Mouse (Mus musculus) heart, adult 2 months (tissue): Measurements from ENCODE around the gene BC005537. TPM values are rescaled to one million over a fixed set of nuclear protein-coding genes. Genes with fewer than 3 reads are reported as not detected.

Experiments used
- DNase-seq, 2 experiments: peaks; one replicate each; pipeline ENCODE4 v3.0.0; 2021
- H3K27ac ChIP-seq: fragments of 200-600 bp; 2 replicates; pipeline ENCODE4 v1.8.1; 2022
- H3K27me3 ChIP-seq: fragments of 200-500 bp; 2 replicates; pipeline ENCODE4 v1.6.1; 2012; ENCODE audit warnings: mild to moderate bottlenecking, low read length, inconsistent platforms, mixed read lengths; ENCODE audit not compliant: control insufficient read depth, insufficient read depth
- H3K36me3 ChIP-seq: fragments of 200-500 bp; 2 replicates; pipeline ENCODE4 v1.6.1; 2012; ENCODE audit warnings: low read length, inconsistent platforms; ENCODE audit not compliant: control insufficient read depth, insufficient read depth
- H3K4me1 ChIP-seq: fragments of 200-500 bp; 2 replicates; pipeline ENCODE4 v1.6.1; 2011; ENCODE audit warnings: low read length; ENCODE audit not compliant: control insufficient read depth, insufficient read depth
- H3K4me3 ChIP-seq: fragments of 200-600 bp; 2 replicates; pipeline ENCODE4 v1.8.1; 2022
- H3K79me2 ChIP-seq: fragments of 200-500 bp; replicated peaks from 2 replicates; pipeline ENCODE4 v1.6.1; 2012; ENCODE audit warnings: mild to moderate bottlenecking, inconsistent platforms, low read length, moderate library complexity, mixed read lengths; ENCODE audit not compliant: control insufficient read depth, insufficient read depth
- H3K9ac ChIP-seq: fragments of 200-500 bp; 2 replicates; pipeline ENCODE4 v1.6.1; 2012; ENCODE audit warnings: low read depth, mild to moderate bottlenecking, control low read depth, inconsistent platforms, low read length, mixed read lengths
- CTCF ChIP-seq: fragments of 200-600 bp; IDR thresholded peaks from 2 replicates; pipeline ENCODE4 v1.8.1; 2022; ENCODE audit warnings: antibody characterized with exemption, mild to moderate bottlenecking, moderate library complexity
- EP300 ChIP-seq: fragments of 200-500 bp; IDR thresholded peaks from 2 replicates; pipeline ENCODE4 v1.6.1; 2011; ENCODE audit warnings: low read depth, low read length, control low read depth; ENCODE audit not compliant: insufficient read depth
- POLR2A ChIP-seq: fragments of 200-500 bp; IDR thresholded peaks from 2 replicates; pipeline ENCODE4 v1.6.1; 2011; ENCODE audit warnings: mild to moderate bottlenecking, low read depth, low read length, control low read depth; ENCODE audit not compliant: insufficient read depth
- WGBS: fragments of 180-500 bp; shearing (Covaris S2); methylation state at CpG from one replicate; pipeline ENCODE4 v1.1.7; 2018; 5-methylcytosine and 5-hydroxymethylcytosine counted together
- intact Hi-C: fragments of 180-260 bp; cut with DNase I; formaldehyde crosslinking; loops from one replicate; pipeline ENCODE4 v1.15.1; 2025
- polyA plus RNA-seq: library from polyadenylated mRNA; depleted of rRNA; stranded (reverse); fragments of >200 nt; gene quantifications from 2 replicates; pipeline ENCODE4 v1.2.3, GENCODE M21; 2012
- total RNA-seq, 2 experiments: library from RNA; stranded (reverse); gene quantifications; 2 replicates each; pipeline ENCODE4 v1.2.3; 2021

BC005537 gene
- total and polyA plus RNA-seq, 3 experiments = 30.7 to 126 (median 111) TPM

GRCm38 (mm10) chr13:24803196-24803595 lies 1.7 kb downstream of the BC005537 start:
- no peak overlapping the region for H3K27ac ChIP-seq
- intact Hi-C loops = no loop called here
- H3K4me3 ChIP-seq = peak overlapping the region; percentile 77
- peaks cover 13% of the 10 kb centered on the region for H3K79me2 ChIP-seq
- no peak overlapping the region for H3K9ac ChIP-seq
- peaks cover 46% of the 10 kb centered on the region for H3K36me3 ChIP-seq
- H3K27me3 ChIP-seq = no peaks in the 10 kb centered on the region
- peaks cover 9% of the 10 kb centered on the region for H3K4me1 ChIP-seq
- TF ChIP-seq EP300 (no peak), CTCF (no peak), POLR2A (no peak)
- under 1% methylated on average over 2 of the region's 2 CpGs for WGBS
- DNase-seq = no peak

GRCm38 (mm10) chr13:24806079-24806478 lies 4.6 kb downstream of the BC005537 start:
- peaks cover 67% of the 10 kb centered on the region for H3K36me3 ChIP-seq
- no peak overlapping the region for H3K27ac ChIP-seq
- H3K27me3 ChIP-seq = no peaks in the 10 kb centered on the region
- intact Hi-C loops = no loop called here
- TF ChIP-seq CTCF (no peak), POLR2A (no peak), EP300 (no peak)
- H3K9ac ChIP-seq = no peak overlapping the region
- peaks cover 13% of the 10 kb centered on the region for H3K79me2 ChIP-seq
- H3K4me1 ChIP-seq = peaks cover 7% of the 10 kb centered on the region
- H3K4me3 ChIP-seq = no peak overlapping the region
- no peak for DNase-seq

GRCm38 (mm10) chr13:24812521-24812920 lies 11.1 kb downstream of the BC005537 start:
- 92% methylated on average over 2 of the region's 2 CpGs for WGBS
- Histone ChIP-seq H3K4me1 (no peaks in the 10 kb centered on the region; the same call in 1 of the 2 replicates), H3K36me3 (peaks cover 64% of the 10 kb centered on the region)

DNA sequence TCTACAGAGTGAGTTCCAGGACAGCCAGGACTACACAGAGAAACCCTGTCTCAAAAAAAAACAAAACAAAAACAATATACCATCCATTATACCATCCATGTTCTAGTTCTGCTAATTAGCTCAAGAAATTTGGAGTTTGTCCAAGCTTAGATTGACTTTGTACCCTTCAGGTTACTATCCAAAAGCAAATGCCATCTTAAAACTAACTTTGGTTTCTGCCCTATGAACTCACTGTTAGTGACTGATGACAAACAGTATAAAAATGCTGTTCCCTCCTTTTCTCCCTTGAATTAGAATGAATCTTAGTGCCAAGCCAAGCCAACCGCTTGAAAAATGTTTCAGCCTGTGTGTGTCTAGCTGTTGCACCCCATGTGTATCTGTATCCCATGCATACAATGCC lies 13.2 kb downstream of the BC005537 start:
- Histone ChIP-seq H3K4me1 (no peaks in the 10 kb centered on the region), H3K4me3 (no peak overlapping the region), H3K27ac (no peak overlapping the region), H3K27me3 (no peaks in the 10 kb centered on the region), H3K36me3 (peaks cover 47% of the 10 kb centered on the region), H3K79me2 (no peaks in the 10 kb centered on the region), H3K9ac (no peak overlapping the region)
- TF ChIP-seq POLR2A = no peak
- TF ChIP-seq EP300 = no peak
- WGBS = 71% methylated on average over 1 of the region's 1 CpGs
- intact Hi-C loops = no loop called here
- no peak for DNase-seq

More at GRCm38 (mm10) chr13:24812521-24812920, 11.1 kb downstream of the BC005537 start:
- intact Hi-C loops = no loop called here
- no peak overlapping the region for H3K4me3 ChIP-seq
- H3K27ac ChIP-seq = no peak overlapping the region
- no peak for TF ChIP-seq EP300
- no peak for TF ChIP-seq POLR2A
- no peak for TF ChIP-seq CTCF
- H3K79me2 ChIP-seq = no peaks in the 10 kb centered on the region
- no peak for DNase-seq
- H3K9ac ChIP-seq = no peak overlapping the region
- H3K27me3 ChIP-seq = no peaks in the 10 kb centered on the region

DNA sequence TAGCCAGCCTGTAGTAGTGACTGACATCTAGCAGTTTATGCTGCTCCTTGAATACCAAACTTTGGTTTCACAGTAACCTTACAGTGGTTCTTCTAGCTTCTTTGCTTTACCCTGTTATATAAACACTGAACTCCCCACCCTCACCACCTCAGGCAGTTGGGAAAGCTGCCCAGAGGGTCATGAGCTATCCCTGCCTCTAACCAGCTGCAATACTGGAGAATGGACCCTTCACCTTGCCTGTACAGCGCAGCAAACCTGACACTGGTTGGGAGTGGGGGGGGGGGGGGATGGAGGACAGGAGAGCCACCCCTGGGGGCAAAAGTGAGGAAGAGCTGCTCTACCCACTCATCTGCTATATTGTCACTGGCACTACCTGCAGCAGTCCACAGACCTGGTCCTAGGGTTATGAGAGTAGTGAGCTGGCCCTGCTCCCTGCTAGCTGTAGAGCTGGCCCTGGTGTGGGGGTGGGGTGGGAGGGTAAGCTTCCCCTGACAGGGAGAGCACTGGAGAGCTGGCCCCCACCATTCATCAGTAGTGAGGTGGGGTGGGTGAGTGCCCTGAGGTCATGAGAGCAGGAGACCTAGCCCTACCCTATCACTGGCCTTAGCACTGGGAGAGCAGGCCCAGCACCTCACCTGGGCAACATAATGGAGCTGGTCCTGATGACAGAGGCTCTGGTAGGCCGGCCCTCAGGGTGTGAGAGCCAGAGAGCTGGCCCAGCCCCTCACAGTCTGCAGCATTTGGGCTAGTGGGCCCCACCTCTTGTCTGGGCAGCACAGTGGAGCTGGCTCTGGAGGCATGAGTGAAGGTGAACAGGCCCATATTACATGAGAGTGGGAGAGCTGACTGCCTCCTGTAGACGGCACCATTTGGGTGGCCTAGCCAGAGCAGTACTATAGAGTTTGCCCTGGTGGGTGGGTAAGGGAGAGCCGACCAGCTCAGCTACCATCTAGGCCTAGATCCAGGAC lies 15.0 kb downstream of the BC005537 start:
- no peak for DNase-seq
- H3K4me3 ChIP-seq = no peak overlapping the region
- WGBS = 53% methylated on average over 4 of the region's 4 CpGs
- intact Hi-C loops = no loop called here
- H3K27ac ChIP-seq = no peak overlapping the region
- no peak overlapping the region for H3K9ac ChIP-seq
- TF ChIP-seq CTCF (no peak), POLR2A (peak; percentile 40), EP300 (0 out of 2 replicates have a peak, but pooled peaks have one; percentile 12)
- H3K36me3 ChIP-seq = peaks cover 31% of the 10 kb centered on the region
- H3K79me2 ChIP-seq = no peaks in the 10 kb centered on the region
- no peaks in the 10 kb centered on the region for H3K4me1 ChIP-seq
- no peaks in the 10 kb centered on the region for H3K27me3 ChIP-seq

DNA sequence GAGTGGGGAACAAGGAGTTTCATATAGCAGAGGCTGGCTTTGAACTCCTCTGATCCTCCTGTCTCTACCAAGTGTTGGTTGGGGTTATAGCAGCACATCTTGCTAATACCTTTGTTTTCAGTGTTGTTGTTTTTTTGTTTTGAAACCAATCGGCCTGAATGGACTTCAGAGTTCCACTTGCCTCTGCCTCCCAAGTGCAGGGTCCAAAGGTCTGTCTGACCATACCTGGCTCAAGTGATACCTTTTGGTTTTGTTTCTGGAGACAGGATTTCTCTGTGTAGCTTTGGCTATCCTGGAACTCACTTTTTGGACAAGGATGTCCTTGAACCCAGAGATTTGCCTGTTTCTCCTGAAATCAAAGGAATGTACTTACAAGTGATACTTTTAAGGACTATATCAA lies 18.5 kb downstream of the BC005537 start:
- no peaks in the 10 kb centered on the region for H3K79me2 ChIP-seq
- H3K4me3 ChIP-seq = no peak overlapping the region
- no peak for DNase-seq
- no peak for TF ChIP-seq EP300
- TF ChIP-seq CTCF = no peak
- no peak for TF ChIP-seq POLR2A
- H3K4me1 ChIP-seq = peaks cover 1% of the 10 kb centered on the region; the same call in 1 of the 2 replicates
- peaks cover 7% of the 10 kb centered on the region for H3K36me3 ChIP-seq
- intact Hi-C loops = no loop called here
- H3K9ac ChIP-seq = no peak overlapping the region
- no peak overlapping the region for H3K27ac ChIP-seq
- no peaks in the 10 kb centered on the region for H3K27me3 ChIP-seq
- 76% methylated on average over 1 of the region's 1 CpGs for WGBS
